Mouse (Mus musculus): ENCODE measurements at regions not wholly inside any gene's neighbourhood (a gene's known extent, or its start where the extent isn't known, plus 50 kb on each side); places are given as distances from the start of the nearest gene placed in this dataset.

DNA sequence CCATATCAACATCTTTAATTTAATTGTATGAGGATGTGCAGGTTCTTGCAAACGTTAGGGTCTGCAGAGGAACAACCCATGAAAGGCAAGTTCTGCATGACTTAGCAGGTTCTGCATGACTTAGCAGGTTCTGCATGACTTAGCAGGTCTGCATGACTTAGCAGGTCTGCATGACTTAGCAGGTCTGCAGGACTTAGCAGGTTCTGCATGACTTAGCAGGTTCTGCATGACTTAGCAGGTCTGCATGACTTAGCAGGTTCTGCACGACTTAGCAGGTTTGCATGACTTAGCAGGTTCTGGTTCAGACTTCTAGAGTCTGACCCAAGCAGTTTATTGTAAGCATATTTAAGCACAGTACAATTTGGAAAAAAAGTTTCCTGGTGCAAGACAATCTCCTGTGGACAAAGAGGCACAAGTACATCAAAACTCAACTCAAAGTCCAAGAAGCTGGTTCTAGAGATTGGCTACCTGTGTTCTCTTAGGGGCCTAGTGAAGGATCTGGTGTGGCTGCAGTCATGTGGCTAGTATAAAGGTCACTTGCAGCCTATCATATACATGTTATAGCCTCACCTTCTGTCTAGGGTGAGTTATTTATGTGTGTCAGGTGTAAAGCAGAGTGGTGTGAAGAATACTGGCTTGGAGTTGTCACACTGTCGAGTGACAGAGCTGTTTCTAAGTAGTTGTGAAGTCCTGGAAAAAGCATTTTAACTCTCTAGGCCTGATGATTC, 50.5 kb upstream of the Prdx6 start:
- WGBS: 44% methylated on average over 3 of the region's 3 CpGs
- TF ChIP-seq CTCF (IDR thresholded peaks at IDR 0.05): no peak
- H3K4me2 ChIP-seq (ENCODE audit: low read depth, low read length, poor library complexity, severe bottlenecking): no peak overlapping the region
- DNase-seq (ENCODE audit: low spot score) (no peak), ATAC-seq (ENCODE audit: low FRiP score) (no peak)
- no peak overlapping the region for H3K27ac ChIP-seq (ENCODE audit: low read depth, low read length)
- no peaks in the 10 kb centered on the region for H3K27me3 ChIP-seq (ENCODE audit: insufficient read depth, low read length)
- no peaks in the 10 kb centered on the region for H3K36me3 ChIP-seq (ENCODE audit: insufficient read depth, low read length)
- H3K4me1 ChIP-seq (ENCODE audit: insufficient read depth, low read length): no peaks in the 10 kb centered on the region
- H3K9ac ChIP-seq (replicated peaks; ENCODE audit: low read length, poor library complexity, severe bottlenecking): no peak overlapping the region
- no peaks in the 10 kb centered on the region for H3K9me3 ChIP-seq (ENCODE audit: low read length)
- no peak overlapping the region for H3K4me3 ChIP-seq (ENCODE audit: low read depth, low read length)

DNA sequence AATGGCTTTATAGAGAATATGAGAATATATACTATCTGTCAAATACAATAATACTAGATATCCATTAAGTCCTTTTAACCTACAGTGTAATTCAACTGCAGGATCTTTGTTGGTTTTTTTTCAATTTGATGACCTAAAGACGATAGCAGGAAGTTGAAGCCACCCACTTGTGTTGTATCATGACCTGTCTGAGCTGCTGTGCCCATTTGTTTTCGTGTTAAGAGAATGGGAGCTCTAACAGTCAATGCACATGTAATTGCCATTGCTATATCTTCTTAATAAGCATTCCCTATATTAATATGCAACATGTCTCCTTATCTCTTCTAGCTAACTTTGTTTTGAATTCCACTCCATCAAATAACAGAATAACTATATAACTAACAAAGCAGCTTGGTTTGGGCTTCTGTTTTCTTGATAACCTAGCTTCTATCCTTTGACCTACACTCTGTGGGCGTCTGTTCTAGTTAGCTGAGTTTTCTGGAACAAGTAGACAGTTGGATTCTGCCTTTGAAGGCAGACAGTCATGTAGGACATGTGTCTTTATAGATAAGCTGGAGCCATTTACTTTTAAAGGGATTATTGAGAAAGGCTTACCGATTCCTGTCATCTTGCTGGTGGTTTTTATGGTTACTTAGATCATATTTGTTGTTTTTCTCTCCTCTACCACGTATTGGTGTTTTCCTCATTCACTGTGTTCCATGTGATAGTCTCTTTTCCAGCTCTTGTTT, 55.9 kb upstream of the Prdx6 start:
- Histone ChIP-seq H3K36me3 (ENCODE audit: insufficient read depth, low read length) (no peaks in the 10 kb centered on the region), H3K9ac (replicated peaks; ENCODE audit: low read length, poor library complexity, severe bottlenecking) (no peak overlapping the region), H3K27me3 (ENCODE audit: insufficient read depth, low read length) (no peaks in the 10 kb centered on the region), H3K4me1 (ENCODE audit: insufficient read depth, low read length) (no peaks in the 10 kb centered on the region), H3K4me3 (ENCODE audit: low read depth, low read length) (no peak overlapping the region), H3K4me2 (ENCODE audit: low read depth, low read length, poor library complexity, severe bottlenecking) (no peak overlapping the region), H3K9me3 (ENCODE audit: low read length) (no peaks in the 10 kb centered on the region), H3K27ac (ENCODE audit: low read depth, low read length) (no peak overlapping the region)
- no peak for TF ChIP-seq CTCF (IDR thresholded peaks at IDR 0.05)
- 61% methylated on average over 5 of the region's 5 CpGs for WGBS
- ATAC-seq (ENCODE audit: low FRiP score) (no peak), DNase-seq (ENCODE audit: low spot score) (no peak)

DNA sequence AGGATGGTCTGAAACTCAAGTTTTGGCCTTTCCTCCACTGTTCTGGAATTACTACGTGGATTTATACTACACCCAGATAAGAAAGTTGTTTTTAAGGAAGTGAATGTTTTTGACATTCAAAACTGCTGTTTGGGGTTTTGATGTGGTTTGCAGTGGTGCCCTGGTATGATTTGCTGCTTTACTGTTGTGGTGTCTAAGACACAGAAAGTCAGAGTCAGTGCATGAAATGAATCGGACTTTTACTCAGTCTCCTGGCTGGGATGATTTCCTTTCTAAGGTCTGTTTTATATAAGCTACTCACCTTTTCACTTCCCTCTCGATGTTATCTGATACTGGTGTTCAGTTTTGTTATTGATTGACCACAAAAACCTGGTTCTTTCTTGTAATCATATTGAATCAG, 58.2 kb upstream of the Prdx6 start:
- WGBS: 86% methylated on average over 3 of the region's 3 CpGs
- H3K4me3 ChIP-seq (ENCODE audit: low read depth, low read length): no peak overlapping the region
- H3K4me1 ChIP-seq (ENCODE audit: insufficient read depth, low read length): no peaks in the 10 kb centered on the region
- H3K36me3 ChIP-seq (ENCODE audit: insufficient read depth, low read length): no peaks in the 10 kb centered on the region
- H3K27ac ChIP-seq (ENCODE audit: low read depth, low read length): no peak overlapping the region
- ATAC-seq (ENCODE audit: low FRiP score) (no peak), DNase-seq (ENCODE audit: low spot score) (no peak)
- H3K27me3 ChIP-seq (ENCODE audit: insufficient read depth, low read length): no peaks in the 10 kb centered on the region
- no peak for TF ChIP-seq CTCF (IDR thresholded peaks at IDR 0.05)
- H3K9ac ChIP-seq (replicated peaks; ENCODE audit: low read length, poor library complexity, severe bottlenecking): no peak overlapping the region
- H3K4me2 ChIP-seq (ENCODE audit: low read depth, low read length, poor library complexity, severe bottlenecking): no peak overlapping the region
- no peaks in the 10 kb centered on the region for H3K9me3 ChIP-seq (ENCODE audit: low read length)

DNA sequence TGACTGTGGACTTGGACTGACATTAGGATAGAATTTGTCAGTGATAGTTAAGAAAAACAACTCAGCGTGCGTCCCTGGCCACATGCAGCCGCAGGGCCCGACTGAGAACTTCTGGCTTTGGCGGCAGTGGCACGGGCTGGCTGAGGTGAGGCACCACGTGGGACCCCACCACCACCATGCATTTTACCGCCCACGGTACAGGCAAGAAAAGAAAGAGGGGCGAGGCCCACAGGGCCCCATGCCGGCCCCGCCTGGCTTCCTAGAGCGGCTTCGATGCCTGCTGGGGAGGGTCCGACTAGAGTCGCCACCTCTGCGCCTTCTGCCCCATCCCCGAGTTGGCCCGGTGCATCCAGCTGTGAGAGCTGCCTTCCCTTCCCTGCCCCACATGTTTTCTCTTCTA, 63.1 kb upstream of the Prdx6 start:
- Histone ChIP-seq H3K27me3 (ENCODE audit: insufficient read depth, low read length) (no peaks in the 10 kb centered on the region), H3K9me3 (ENCODE audit: low read length) (no peaks in the 10 kb centered on the region), H3K4me2 (ENCODE audit: low read depth, low read length, poor library complexity, severe bottlenecking) (no peak overlapping the region), H3K4me1 (ENCODE audit: insufficient read depth, low read length) (no peaks in the 10 kb centered on the region), H3K27ac (ENCODE audit: low read depth, low read length) (no peak overlapping the region), H3K9ac (replicated peaks; ENCODE audit: low read length, poor library complexity, severe bottlenecking) (no peak overlapping the region), H3K4me3 (ENCODE audit: low read depth, low read length) (no peak overlapping the region), H3K36me3 (ENCODE audit: insufficient read depth, low read length) (no peaks in the 10 kb centered on the region)
- 59% methylated on average over 18 of the region's 19 CpGs for WGBS
- no peak for DNase-seq (ENCODE audit: low spot score)
- no peak for TF ChIP-seq CTCF (IDR thresholded peaks at IDR 0.05)
- ATAC-seq (ENCODE audit: low FRiP score): no peak

DNA sequence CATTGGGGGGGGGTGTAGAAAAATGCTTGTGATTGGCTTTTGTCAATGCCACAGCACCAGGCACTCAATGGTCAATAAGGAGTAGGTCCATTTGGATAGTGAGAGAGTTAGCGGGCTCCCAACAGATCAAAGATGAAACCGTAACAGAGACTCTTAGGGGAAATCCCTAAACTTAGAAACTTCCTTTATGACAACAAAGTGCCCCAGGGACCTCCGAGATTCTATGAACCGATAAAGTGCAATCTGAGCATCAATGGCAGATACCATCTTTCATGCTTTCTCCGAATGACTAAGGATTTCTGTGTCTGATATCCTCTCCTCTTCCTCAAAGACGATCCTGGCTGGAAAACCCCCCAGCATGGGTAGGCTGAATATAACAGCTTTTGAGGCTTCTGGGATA, 70.7 kb upstream of the Prdx6 start:
- ATAC-seq (ENCODE audit: low FRiP score): no peak

DNA sequence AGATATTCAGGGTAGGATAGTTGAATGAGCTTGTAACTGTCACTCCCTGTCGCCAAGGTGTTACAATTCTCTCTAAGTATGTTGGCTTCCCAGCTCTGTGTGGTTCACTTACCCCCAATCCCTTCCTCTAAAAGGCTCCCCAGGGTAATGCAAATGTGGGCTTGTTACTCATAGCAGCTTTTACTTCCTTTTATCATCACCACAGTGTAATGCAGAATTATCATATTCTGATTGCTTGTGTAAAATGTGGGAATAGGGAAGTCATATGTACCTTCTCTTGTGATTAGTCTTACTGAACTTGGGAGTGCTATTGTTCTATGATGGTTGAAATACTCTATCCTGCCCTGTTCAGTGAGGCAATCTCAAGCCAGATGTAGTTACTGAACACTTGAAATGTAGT, 66.0 kb upstream of the Tnfsf4 start:
- Histone ChIP-seq H3K36me3 (ENCODE audit: insufficient read depth, low read length) (no peaks in the 10 kb centered on the region), H3K27me3 (ENCODE audit: insufficient read depth, low read length) (no peaks in the 10 kb centered on the region), H3K4me3 (ENCODE audit: low read depth, low read length) (no peak overlapping the region), H3K27ac (ENCODE audit: low read depth, low read length) (no peak overlapping the region), H3K9me3 (ENCODE audit: low read length) (no peaks in the 10 kb centered on the region), H3K9ac (replicated peaks; ENCODE audit: low read length, poor library complexity, severe bottlenecking) (no peak overlapping the region), H3K4me2 (ENCODE audit: low read depth, low read length, poor library complexity, severe bottlenecking) (no peak overlapping the region), H3K4me1 (ENCODE audit: insufficient read depth, low read length) (no peaks in the 10 kb centered on the region)
- ATAC-seq (ENCODE audit: low FRiP score): no peak
- WGBS: 76% methylated on average over 1 of the region's 1 CpGs
- TF ChIP-seq CTCF (IDR thresholded peaks at IDR 0.05): no peak
- DNase-seq (ENCODE audit: low spot score): no peak

More for the DNA sequence above, 70.7 kb upstream of the Prdx6 start:
- no peaks in the 10 kb centered on the region for H3K9me3 ChIP-seq (ENCODE audit: low read length)
- 92% methylated on average over 6 of the region's 6 CpGs for WGBS
- H3K4me2 ChIP-seq (ENCODE audit: low read depth, low read length, poor library complexity, severe bottlenecking): no peak overlapping the region
- no peaks in the 10 kb centered on the region for H3K36me3 ChIP-seq (ENCODE audit: insufficient read depth, low read length)
- TF ChIP-seq CTCF (IDR thresholded peaks at IDR 0.05): no peak
- no peak overlapping the region for H3K4me3 ChIP-seq (ENCODE audit: low read depth, low read length)
- no peak overlapping the region for H3K9ac ChIP-seq (replicated peaks; ENCODE audit: low read length, poor library complexity, severe bottlenecking)
- no peak overlapping the region for H3K27ac ChIP-seq (ENCODE audit: low read depth, low read length)
- no peaks in the 10 kb centered on the region for H3K27me3 ChIP-seq (ENCODE audit: insufficient read depth, low read length)
- no peak for DNase-seq (ENCODE audit: low spot score)
- H3K4me1 ChIP-seq (ENCODE audit: insufficient read depth, low read length): no peaks in the 10 kb centered on the region
